Mouse (Mus musculus): ENCODE data around the gene Olfr641. TPM values are rescaled to one million over a fixed set of nuclear protein-coding genes. Genes with fewer than 3 reads are reported as not detected.

The Olfr641 gene
- total RNA-seq (2021) = not detected
- long read RNA-seq, experiment 1 = 0 reads
- long read RNA-seq, experiment 2 = 0 reads

DNA sequence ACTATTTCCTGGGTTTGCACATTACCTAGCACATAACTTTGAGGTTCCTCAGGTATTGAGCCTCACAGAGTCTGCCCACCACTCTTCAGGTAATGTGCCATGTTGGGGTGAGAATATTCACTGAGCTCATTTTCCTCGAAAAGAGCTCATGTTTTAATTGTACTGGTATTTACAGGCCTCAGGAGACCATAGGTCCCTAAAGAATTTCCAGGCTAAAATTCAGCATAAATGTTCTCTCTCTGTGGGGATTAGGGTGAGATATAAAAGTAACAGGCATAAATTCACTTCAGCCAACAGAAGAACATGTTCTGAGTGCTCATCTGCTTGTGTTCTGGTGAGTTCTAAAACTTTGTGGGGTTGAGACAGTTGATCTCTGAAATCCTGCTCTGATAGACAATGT, at the start of gene Olfr641:
TSS of gene Olfr641 (plus strand) at position 301 of the 400 bp plus-strand sequence.
- no peak for DNase-seq (ENCODE audit: low spot score in 2 of 2)

- DNase-seq (ENCODE audit: low spot score in 2 of 2) = no peak
Measured at GRCm38 (mm10) chr7:103998446-103998845, 36.8 kb upstream of the Olfr641 start, which contains the start of gene Olfr638. Olfr638 (plus strand) TSS chr7:103998746.

DNA sequence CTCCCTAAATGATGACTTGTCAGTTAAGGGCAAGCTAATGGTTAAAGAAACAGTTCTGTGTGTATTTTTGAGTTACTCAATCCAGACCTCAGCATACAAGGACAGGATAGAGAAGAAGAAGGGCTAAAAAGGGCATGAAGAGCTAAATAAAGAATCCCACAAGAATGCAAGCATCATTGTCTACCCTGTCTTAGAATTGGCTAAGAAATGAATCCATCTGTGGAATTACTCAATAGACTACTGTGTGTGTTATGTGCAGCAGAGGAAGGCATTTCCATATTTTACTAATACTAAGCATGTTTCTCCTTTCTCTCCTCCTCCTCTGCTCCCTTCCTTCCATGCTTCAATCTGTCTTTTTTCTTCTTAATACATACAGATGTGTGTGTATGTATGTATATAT, 36.1 kb upstream of the Olfr641 start:
- no peak for DNase-seq (ENCODE audit: low spot score in 2 of 2)

GRCm38 (mm10) chr7:104017203-104017602, 18.0 kb upstream of the Olfr641 start, which contains the start of gene Olfr639:
Olfr639 (minus strand) TSS chr7:104017303.
- DNase-seq (ENCODE audit: low spot score in 2 of 2) = no peak

DNA sequence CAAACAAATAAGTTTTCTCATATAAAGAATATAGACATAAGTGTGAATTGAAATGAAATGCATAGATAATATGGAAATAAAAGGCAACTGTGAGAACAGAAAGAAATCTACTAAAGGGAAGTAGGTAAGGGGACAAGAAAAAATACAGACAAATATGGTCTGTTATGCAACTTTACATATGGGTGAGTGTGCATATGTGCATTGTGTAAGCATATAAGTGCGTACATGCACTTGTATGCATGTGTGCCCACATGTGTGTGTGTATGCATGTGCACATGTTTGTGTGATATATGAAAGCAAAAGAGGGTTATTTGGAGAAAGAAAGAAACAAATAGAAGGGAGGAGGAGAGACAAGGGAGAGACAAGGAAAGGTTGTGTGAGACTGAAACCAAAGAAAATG, 16.3 kb upstream of the Olfr641 start:
- DNase-seq (ENCODE audit: low spot score in 2 of 2) = no peak

DNA sequence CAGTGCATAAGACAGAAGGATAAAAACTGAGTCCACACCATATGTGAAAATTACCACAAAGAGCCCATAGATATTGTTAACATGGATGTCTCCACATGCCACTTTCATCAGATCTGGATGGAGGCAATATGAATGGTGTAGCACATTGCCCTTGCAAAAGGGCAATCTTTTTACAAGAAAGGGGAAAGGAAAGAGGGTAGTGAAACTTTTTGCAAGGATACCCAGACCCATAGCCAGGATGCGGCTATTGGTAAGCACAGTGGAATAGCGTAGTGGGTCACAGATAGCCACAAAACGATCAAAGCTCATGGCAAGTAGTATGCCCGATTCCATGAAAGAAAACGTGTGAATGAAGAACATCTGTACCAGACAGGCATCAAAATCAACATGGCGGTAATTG, 13.6 kb upstream of the Olfr641 start:
- no peak for DNase-seq (ENCODE audit: low spot score in 2 of 2)

DNA sequence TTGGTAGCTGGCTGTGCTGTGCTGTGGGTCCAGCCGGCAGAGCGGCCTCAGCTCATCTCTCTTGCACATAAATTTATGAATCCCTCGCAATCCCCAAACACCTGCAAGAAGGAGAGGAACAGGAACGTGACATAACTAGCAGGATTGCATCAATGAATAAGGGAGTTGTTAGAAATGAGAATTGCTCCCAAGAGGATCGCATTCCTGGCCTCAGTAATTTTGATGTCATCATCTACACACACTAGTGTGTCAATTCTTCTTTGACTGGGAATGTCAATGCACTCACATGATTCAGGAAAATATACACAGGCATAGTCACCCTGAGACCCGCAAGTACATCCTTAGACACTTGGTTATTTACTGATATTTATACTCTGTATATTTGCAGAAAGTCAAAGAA, 9.8 kb upstream of the Olfr641 start, which contains the start of gene Olfr640:
TSS of gene Olfr640 (minus strand) at position 101 of the 400 bp plus-strand sequence.
- no peak for DNase-seq (ENCODE audit: low spot score in 2 of 2)

- DNase-seq (ENCODE audit: low spot score in 2 of 2) = no peak
Measured at GRCm38 (mm10) chr7:104026978-104027377, 8.3 kb upstream of the Olfr641 start.

DNA sequence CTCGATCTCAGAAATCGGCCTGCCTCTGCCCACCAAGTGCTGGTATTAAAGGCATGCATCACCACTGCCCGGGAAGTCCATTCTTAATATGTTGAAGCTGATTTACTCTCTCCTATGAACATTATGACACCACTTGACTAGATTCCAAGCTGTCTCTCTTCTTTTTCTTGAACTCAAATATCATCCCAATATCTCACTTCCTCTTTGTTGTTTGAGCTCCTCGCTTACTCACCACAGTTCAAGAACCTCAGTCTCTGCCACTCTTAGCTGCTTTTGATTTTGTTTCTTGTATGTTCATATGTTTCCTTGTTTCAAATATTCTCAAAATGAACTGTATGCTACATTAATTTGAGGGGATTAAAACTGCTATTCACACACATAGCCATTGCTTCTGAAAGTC, 15.5 kb downstream of the Olfr641 start:
- DNase-seq (ENCODE audit: low spot score in 2 of 2) = no peak

DNA sequence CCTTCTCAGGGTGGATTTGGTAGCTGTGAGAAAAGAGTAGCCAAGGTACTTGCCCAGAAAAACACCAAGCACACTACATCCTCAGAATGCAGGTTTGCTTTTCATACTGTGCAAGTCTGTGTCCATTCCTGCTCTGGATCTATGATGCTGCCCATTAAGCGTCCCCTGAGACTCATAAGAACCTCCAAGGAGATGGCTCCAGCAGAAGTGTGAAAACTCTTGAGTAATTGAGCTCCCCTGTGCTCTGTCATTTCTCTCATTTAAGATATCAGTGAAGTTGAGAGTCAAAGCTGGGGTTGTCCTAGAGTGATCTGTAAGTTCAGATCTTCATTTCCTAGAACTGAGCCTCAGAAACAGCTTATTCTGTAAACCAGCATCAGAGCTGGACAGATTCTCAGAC, 17.3 kb downstream of the Olfr641 start, which contains the start of gene Olfr642:
TSS of gene Olfr642 (minus strand) at position 101 of the 400 bp plus-strand sequence.
- no peak for DNase-seq (ENCODE audit: low spot score in 2 of 2)

DNA sequence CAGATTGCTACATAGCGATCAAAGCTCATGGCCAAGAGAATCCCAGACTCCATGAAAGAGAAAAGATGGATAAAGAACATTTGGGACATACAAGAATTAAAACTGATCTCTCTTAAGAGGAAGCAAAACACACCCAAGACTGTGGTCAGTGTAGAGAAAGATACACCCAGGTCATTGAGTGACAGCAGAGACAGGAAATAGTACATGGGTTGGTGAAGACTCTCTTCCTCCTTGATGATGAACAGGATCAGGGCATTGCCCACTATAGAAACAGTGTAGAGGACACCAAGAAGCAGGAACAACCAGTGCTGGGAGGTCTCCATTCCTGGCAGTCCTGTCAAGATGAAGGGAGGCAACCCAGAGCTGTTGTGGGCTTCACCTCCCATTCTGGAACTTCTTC, 24.0 kb downstream of the Olfr641 start:
- no peak for DNase-seq (ENCODE audit: low spot score in 2 of 2)

- DNase-seq (ENCODE audit: low spot score in 2 of 2) = no peak
Measured at GRCm38 (mm10) chr7:104061345-104061744, 26.1 kb downstream of the Olfr641 start, which contains the start of gene 4930516K23Rik. 4930516K23Rik (minus strand) TSS chr7:104061445.

- DNase-seq (ENCODE audit: low spot score in 2 of 2) = no peak
Measured at GRCm38 (mm10) chr7:104071769-104072168, 36.5 kb downstream of the Olfr641 start, which contains the start of gene Olfr644. Olfr644 (minus strand) TSS chr7:104071869.

DNA sequence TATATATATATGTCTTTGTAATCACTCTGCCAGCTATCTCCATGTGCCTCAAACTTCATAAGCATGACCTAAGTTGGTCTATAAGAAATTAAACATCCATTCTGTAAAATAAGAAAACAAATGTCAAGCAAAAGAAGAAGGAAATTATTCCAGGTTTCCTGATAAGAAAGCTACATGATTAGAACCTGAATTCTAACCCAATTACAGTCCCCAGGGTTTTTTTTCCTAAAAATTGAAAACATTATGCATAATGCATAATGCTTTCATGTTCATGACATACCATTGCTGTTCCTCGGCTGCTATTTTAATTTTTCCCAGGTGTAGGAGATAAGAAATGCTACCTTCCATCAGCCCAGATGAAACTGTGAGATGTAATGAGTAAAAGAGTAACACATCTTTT, 50.1 kb downstream of the Olfr641 start, which contains the start of gene Olfr645:
TSS of gene Olfr645 (minus strand) at position 101 of the 400 bp plus-strand sequence.
- no peak for DNase-seq (ENCODE audit: low spot score in 2 of 2)

Other genes starting within 250 kb of the Olfr641 start
- gene Olfr67, start 243.6 kb upstream of the Olfr641 start, total RNA-seq (2021) = not detected
- 10 to 100 TPM; 40.8 to 52.6 TPM for gene Hbb-bt, start 221.4 kb upstream of the Olfr641 start, total RNA-seq (2021)
- gene Hbb-bs, start 207.3 kb upstream of the Olfr641 start, total RNA-seq (2021) = 100 to 1,000 TPM; 337 to 460 TPM
- gene Hbb-bh2, start 194.9 kb upstream of the Olfr641 start, total RNA-seq (2021) = not detected
- not detected for gene Hbb-bh1, start 192.3 kb upstream of the Olfr641 start, total RNA-seq (2021)
- gene Hbb-y, start 182.2 kb upstream of the Olfr641 start, total RNA-seq (2021) = not detected
- gene Olfr66, start 149.2 kb upstream of the Olfr641 start, total RNA-seq (2021) = not detected
- not detected for gene Olfr64, start 141.0 kb upstream of the Olfr641 start, total RNA-seq (2021)
- gene Olfr65, start 132.0 kb upstream of the Olfr641 start, total RNA-seq (2021) = not detected
- gene Olfr631, start 106.6 kb upstream of the Olfr641 start, total RNA-seq (2021) = not detected
- gene Olfr632, start 101.1 kb upstream of the Olfr641 start, total RNA-seq (2021) = not detected
- gene Olfr633, start 91.0 kb upstream of the Olfr641 start, total RNA-seq (2021) = not detected
- under 1 TPM in 1 of 2 experiments, not detected in 1; 0.05 TPM for gene Olfr635, start 64.3 kb upstream of the Olfr641 start, total RNA-seq (2021)
- gene Olfr638, start 36.7 kb upstream of the Olfr641 start, total RNA-seq (2021) = not detected
- under 1 TPM; 0.07 to 0.09 TPM for gene Olfr639, start 18.1 kb upstream of the Olfr641 start, total RNA-seq (2021)
- not detected for gene Olfr640, start 9.9 kb upstream of the Olfr641 start, total RNA-seq (2021)
- not detected for gene Olfr642, start 17.2 kb downstream of the Olfr641 start, total RNA-seq (2021)
- not detected for gene 4930516K23Rik, start 26.0 kb downstream of the Olfr641 start, total RNA-seq (2021)
- not detected for gene Olfr644, start 36.4 kb downstream of the Olfr641 start, total RNA-seq (2021)
- gene Olfr645, start 50.0 kb downstream of the Olfr641 start, total RNA-seq (2021) = not detected
- gene Olfr646, start 69.4 kb downstream of the Olfr641 start, total RNA-seq (2021) = not detected
- not detected for gene Ubqln5, start 94.4 kb downstream of the Olfr641 start, total RNA-seq (2021)
- not detected for gene Olfr643, start 102.0 kb downstream of the Olfr641 start, total RNA-seq (2021)
- not detected for gene Ubqln3, start 107.8 kb downstream of the Olfr641 start, total RNA-seq (2021)
- gene Ubqlnl, start 115.1 kb downstream of the Olfr641 start, total RNA-seq (2021) = not detected
- gene Olfm5, start 129.4 kb downstream of the Olfr641 start, total RNA-seq (2021) = not detected
- gene Olfr648, start 147.9 kb downstream of the Olfr641 start, total RNA-seq (2021) = under 1 TPM; 0.21 to 0.26 TPM
- not detected for gene Olfr649, start 160.5 kb downstream of the Olfr641 start, total RNA-seq (2021)
- not detected for gene Trim6, start 183.3 kb downstream of the Olfr641 start, total RNA-seq (2021)
- gene Trim34a, start 209.0 kb downstream of the Olfr641 start, total RNA-seq (2021) = 1 to 10 TPM in 1 of 2 experiments, under 1 TPM in 1; 1.00 to 1.3 TPM

Data from left cerebral cortex, adult 18-20 months (tissue).